Mouse (Mus musculus): ENCODE measurements at regions not wholly inside any gene's neighbourhood (a gene's known extent, or its start where the extent isn't known, plus 50 kb on each side); places are given as distances from the start of the nearest gene placed in this dataset.

DNA sequence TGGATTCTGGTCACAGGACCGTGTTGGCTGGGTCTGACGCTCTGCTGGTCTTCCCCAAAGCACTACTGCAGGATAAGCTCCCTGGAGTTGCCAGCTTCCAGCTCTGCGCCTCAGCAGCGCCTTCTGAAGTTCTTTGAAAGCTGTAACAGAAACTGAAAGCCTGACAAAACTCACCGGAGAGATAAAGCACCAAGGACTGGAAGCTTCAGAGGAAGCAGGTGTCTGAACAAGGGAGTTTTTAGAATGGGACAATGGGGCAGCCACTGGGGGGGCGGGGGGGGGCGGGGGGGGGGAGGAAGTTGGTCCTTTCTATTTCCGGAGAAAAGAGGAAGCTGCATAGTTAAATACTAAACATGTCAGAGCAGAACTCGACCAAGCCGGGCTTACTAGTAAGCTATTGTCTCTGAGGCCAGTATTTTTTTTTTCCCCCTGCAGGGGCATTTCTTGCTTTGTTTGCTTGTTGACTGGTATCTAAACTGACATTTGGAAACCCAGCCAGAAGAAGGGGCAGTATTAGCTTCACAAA is 180.8 kb upstream of the Klf7 start:
- TF ChIP-seq CTCF (IDR thresholded peaks at IDR 0.05 in 2 of 3, conservative IDR thresholded peaks at IDR 0.05 in 1 of 3; ENCODE audit: control insufficient read depth in 1 of 3, insufficient read depth in 1 of 3, low read depth in 2 of 3, low read length in 3 of 3, poor library complexity in 1 of 3, severe bottlenecking in 1 of 3): no peak
- TF ChIP-seq HCFC1 (IDR thresholded peaks at IDR 0.05; ENCODE audit: low read depth, low read length): no peak
- no peak for TF ChIP-seq TAL1 (IDR thresholded peaks at IDR 0.05; ENCODE audit: low read length)
- no peak for TF ChIP-seq POLR2A (IDR thresholded peaks at IDR 0.05; ENCODE audit: control insufficient read depth in 1 of 2, insufficient read depth in 1 of 2, low read depth in 1 of 2, low read length in 2 of 2, poor library complexity in 1 of 2)
